In genomic region chr13:104227478-104227877, GRCm38 (mm10) we compare ENCODE assay signal across 8 mouse cellular contexts. TPM values are rescaled to one million over a fixed set of nuclear protein-coding genes. Genes with fewer than 3 reads are reported as not detected.
DNase-seq lines count a peak whose midpoint lies in the region; ATAC-seq lines count a peak whose summit lies in the region.

No protein-coding gene starts in this region.

- H3K36me3 ChIP-seq in kidney, embryonic 15.5 days = peaks cover 9% of the 10 kb centered on the region; the same call in 1 of the 2 replicates
- peaks cover 10% of the 10 kb centered on the region for H3K36me3 ChIP-seq in intestine, embryonic 14.5 days (ENCODE audit: control insufficient read depth, insufficient read depth, low read length)

- H3K9ac ChIP-seq in kidney, embryonic 15.5 days = peak overlapping the region; percentile 79
- H3K9ac ChIP-seq in intestine, embryonic 14.5 days (ENCODE audit: low read length) = peak overlapping the region; percentile 90

- WGBS in kidney, embryonic 15.5 days = 60% methylated on average over 3 of the region's 3 CpGs
- 53% methylated on average over 3 of the region's 3 CpGs for WGBS in intestine, embryonic 14.5 days

- H3K4me2 ChIP-seq in kidney, embryonic 15.5 days = peak overlapping the region; percentile 62
- H3K4me2 ChIP-seq in intestine, embryonic 14.5 days (ENCODE audit: low read length) = peak overlapping the region; percentile 81

- no peaks in the 10 kb centered on the region for H3K9me3 ChIP-seq in kidney, embryonic 15.5 days (replicated peaks)
- no peaks in the 10 kb centered on the region for H3K9me3 ChIP-seq in intestine, embryonic 14.5 days (ENCODE audit: control insufficient read depth, low read length)

- H3K4me1 ChIP-seq in kidney, embryonic 15.5 days = peaks cover 10% of the 10 kb centered on the region
- H3K4me1 ChIP-seq in intestine, embryonic 14.5 days (replicated peaks; ENCODE audit: control insufficient read depth, insufficient read depth, low read length) = peaks cover 10% of the 10 kb centered on the region

- H3K27me3 ChIP-seq in kidney, embryonic 15.5 days = no peaks in the 10 kb centered on the region
- no peaks in the 10 kb centered on the region for H3K27me3 ChIP-seq in intestine, embryonic 14.5 days (replicated peaks; ENCODE audit: control insufficient read depth, insufficient read depth, low read length)

- no peak for ATAC-seq in kidney, embryonic 15.5 days (replicated peaks; ENCODE audit: low FRiP score)
- no peak for ATAC-seq in intestine, embryonic 14.5 days (replicated peaks; ENCODE audit: low FRiP score, low TSS enrichment, low read depth)
- no peak for ATAC-seq in megakaryocyte-erythroid progenitor cell, adult 5-6 weeks (replicated peaks; ENCODE audit: low FRiP score, low TSS enrichment, poor library complexity, severe bottlenecking)

- no peak overlapping the region for H3K27ac ChIP-seq in kidney, embryonic 15.5 days
- H3K27ac ChIP-seq in intestine, embryonic 14.5 days (ENCODE audit: low read depth) = no peak overlapping the region

- H3K4me3 ChIP-seq in kidney, embryonic 15.5 days (replicated peaks) = peak overlapping the region; percentile 87
- peak overlapping the region; percentile 88 for H3K4me3 ChIP-seq in intestine, embryonic 14.5 days (ENCODE audit: low read depth, low read length)

- DNase-seq in kidney, postnatal 36 days = no peak
- DNase-seq in c-Kit-negative CD71-positive TER-119-positive erythroid progenitor cells, embryonic 14.5 days (ENCODE audit: low read depth, low spot score) = peak; percentile 25
- no peak for DNase-seq in intestine, embryonic 14.5 days (ENCODE audit: low spot score)
- DNase-seq in naive thymus-derived CD4-positive, alpha-beta T cell, adult 2 months (ENCODE audit: low read depth) = peak; percentile 22
- no peak for DNase-seq in MN1 (ENCODE audit: low spot score)
- no peak for DNase-seq in lung, postnatal 14 days

RNA-seq across cellular contexts. Expression of gene Cenpk, which starts 0.9 kb away (rescaled TPM):
- 77.8 and 82.9 TPM in 2 replicates for polyA plus RNA-seq in kidney, embryonic 15.5 days (2015; fragmentation: Nextera tagmentation; extraction: Ambion mirVana)
- polyA plus RNA-seq in intestine, embryonic 14.5 days (2014; fragmentation: Nextera tagmentation; extraction: Ambion mirVana) = 53.4 and 63.7 TPM in 2 replicates
- 74.1 and 80.7 TPM in 2 replicates for total RNA-seq in megakaryocyte-erythroid progenitor cell, adult 5-6 weeks (2014; fragmentation: Nextera tagmentation)
- 149 and 152 TPM in 2 replicates for total RNA-seq in megakaryocyte-erythroid progenitor cell, adult 5-6 weeks (2017)

RNA-seq across cellular contexts. Expression of gene Ppwd1, which starts 1.2 kb away (rescaled TPM):
- 17.4 and 18.8 TPM in 2 replicates for polyA plus RNA-seq in kidney, embryonic 15.5 days (2015; fragmentation: Nextera tagmentation; extraction: Ambion mirVana)
- 11.8 and 15.1 TPM in 2 replicates for polyA plus RNA-seq in intestine, embryonic 14.5 days (2014; fragmentation: Nextera tagmentation; extraction: Ambion mirVana)
- 35.4 and 47.5 TPM in 2 replicates for total RNA-seq in megakaryocyte-erythroid progenitor cell, adult 5-6 weeks (2014; fragmentation: Nextera tagmentation)
- 45.6 and 55.2 TPM in 2 replicates for total RNA-seq in megakaryocyte-erythroid progenitor cell, adult 5-6 weeks (2017)

RNA-seq across cellular contexts. Expression of gene Trim23, which starts 48.9 kb away (rescaled TPM):
- 19.0 and 20.8 TPM in 2 replicates for polyA plus RNA-seq in kidney, embryonic 15.5 days (2015; fragmentation: Nextera tagmentation; extraction: Ambion mirVana)
- 15.6 and 17.0 TPM in 2 replicates for polyA plus RNA-seq in intestine, embryonic 14.5 days (2014; fragmentation: Nextera tagmentation; extraction: Ambion mirVana)
- total RNA-seq in megakaryocyte-erythroid progenitor cell, adult 5-6 weeks (2014; fragmentation: Nextera tagmentation) = 13.4 and 13.6 TPM in 2 replicates
- total RNA-seq in megakaryocyte-erythroid progenitor cell, adult 5-6 weeks (2017) = 29.4 and 33.7 TPM in 2 replicates

RNA-seq across cellular contexts. Expression of gene Trappc13, which starts 49.2 kb away (rescaled TPM):
- 66.2 and 69.8 TPM in 2 replicates for polyA plus RNA-seq in kidney, embryonic 15.5 days (2015; fragmentation: Nextera tagmentation; extraction: Ambion mirVana)
- 56.0 and 59.8 TPM in 2 replicates for polyA plus RNA-seq in intestine, embryonic 14.5 days (2014; fragmentation: Nextera tagmentation; extraction: Ambion mirVana)
- 25.1 and 36.0 TPM in 2 replicates for total RNA-seq in megakaryocyte-erythroid progenitor cell, adult 5-6 weeks (2014; fragmentation: Nextera tagmentation)
- total RNA-seq in megakaryocyte-erythroid progenitor cell, adult 5-6 weeks (2017) = 63.3 and 69.3 TPM in 2 replicates

Comparison
In these comparisons a context has a peak if more than half of its experiments do, and no peak if none do; other contexts are left out.
1. DNase-seq: peak in c-Kit-negative CD71-positive TER-119-positive erythroid progenitor cells, embryonic 14.5 days (single experiment) and naive thymus-derived CD4-positive, alpha-beta T cell, adult 2 months (single experiment); none in kidney, postnatal 36 days (0 of 2), intestine, embryonic 14.5 days (single experiment), MN1 (single experiment) and lung, postnatal 14 days (single experiment).